Mouse (Mus musculus): Measurements from ENCODE around the gene Phtf1. TPM values are rescaled to one million over a fixed set of nuclear protein-coding genes. Genes with fewer than 3 reads are reported as not detected.

Phtf1 gene
- polyA plus RNA-seq, 1 experiment from 2014 or later: 35.3 TPM

DNA sequence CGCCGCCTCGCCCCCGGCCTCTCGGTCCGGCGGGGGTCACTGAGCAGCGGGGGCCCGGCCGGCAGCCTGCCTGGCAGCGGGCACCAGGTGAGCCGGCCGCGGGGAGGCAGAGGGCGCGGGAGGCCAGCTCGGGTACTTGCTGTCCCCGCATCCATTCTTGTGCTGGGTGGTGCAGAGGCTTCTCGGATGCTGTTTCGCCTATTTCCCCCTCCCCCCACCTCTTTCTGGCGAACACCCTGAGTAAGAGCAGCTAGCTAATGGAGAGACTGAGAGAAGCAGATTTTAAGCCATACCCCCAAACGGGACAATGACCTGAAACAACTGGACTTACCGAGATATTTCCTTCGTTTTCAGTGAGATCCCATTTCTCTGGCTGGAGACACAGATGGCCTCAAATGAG, 791 bp downstream of the Phtf1 start:
- H3K9me3 ChIP-seq (replicated peaks; ENCODE audit: control insufficient read depth, low read length): no peaks in the 10 kb centered on the region
- peaks cover 7% of the 10 kb centered on the region for H3K4me1 ChIP-seq (ENCODE audit: control insufficient read depth, insufficient read depth, low read length)
- ATAC-seq (peak; percentile 80), DNase-seq (ENCODE audit: low spot score) (peak; percentile 75)
- H3K4me3 ChIP-seq (ENCODE audit: low read depth, low read length): peak overlapping the region; percentile 91
- H3K27ac ChIP-seq (ENCODE audit: low read depth, low read length): peak overlapping the region; percentile 97
- H3K36me3 ChIP-seq (ENCODE audit: control insufficient read depth, insufficient read depth, low read length): peaks cover 20% of the 10 kb centered on the region
- WGBS: 0% methylated on average over 21 of the region's 24 CpGs
- peak overlapping the region; percentile 82 for H3K4me2 ChIP-seq (ENCODE audit: low read length)
- H3K9ac ChIP-seq (ENCODE audit: low read length): peak overlapping the region; percentile 96
- no peaks in the 10 kb centered on the region for H3K27me3 ChIP-seq (replicated peaks; ENCODE audit: control insufficient read depth, insufficient read depth, low read length)

DNA sequence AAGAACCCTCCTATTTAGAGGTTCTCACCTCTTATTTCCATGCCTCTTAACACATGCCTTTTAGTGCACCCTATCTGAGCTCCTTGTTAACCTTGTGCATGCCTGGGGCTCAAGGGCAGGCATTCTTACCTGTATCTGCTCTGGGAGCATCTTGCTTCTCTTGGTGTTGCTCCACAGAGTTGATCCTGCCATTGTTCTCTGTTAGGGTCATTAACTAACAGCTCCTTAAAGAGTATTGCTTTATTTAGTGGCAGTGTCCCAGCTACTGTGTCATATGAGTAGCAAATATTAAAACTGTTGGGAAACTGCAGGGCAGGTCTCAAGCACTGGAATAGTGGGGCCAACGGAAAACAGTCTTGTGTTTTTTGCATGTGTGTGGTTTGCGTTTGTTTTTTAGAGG, 3.2 kb downstream of the Phtf1 start:
- H3K4me1 ChIP-seq (ENCODE audit: control insufficient read depth, insufficient read depth, low read length): peaks cover 7% of the 10 kb centered on the region
- H3K27me3 ChIP-seq (replicated peaks; ENCODE audit: control insufficient read depth, insufficient read depth, low read length): no peaks in the 10 kb centered on the region
- ATAC-seq: no peak
- no peak overlapping the region for H3K9ac ChIP-seq (ENCODE audit: low read length)
- H3K36me3 ChIP-seq (ENCODE audit: control insufficient read depth, insufficient read depth, low read length): peaks cover 23% of the 10 kb centered on the region
- 91% methylated on average over 2 of the region's 2 CpGs for WGBS
- no peaks in the 10 kb centered on the region for H3K9me3 ChIP-seq (replicated peaks; ENCODE audit: control insufficient read depth, low read length)
- no peak for DNase-seq (ENCODE audit: low spot score)
- no peak overlapping the region for H3K27ac ChIP-seq (ENCODE audit: low read depth, low read length)
- H3K4me2 ChIP-seq (ENCODE audit: low read length): no peak overlapping the region
- H3K4me3 ChIP-seq (ENCODE audit: low read depth, low read length): no peak overlapping the region

DNA sequence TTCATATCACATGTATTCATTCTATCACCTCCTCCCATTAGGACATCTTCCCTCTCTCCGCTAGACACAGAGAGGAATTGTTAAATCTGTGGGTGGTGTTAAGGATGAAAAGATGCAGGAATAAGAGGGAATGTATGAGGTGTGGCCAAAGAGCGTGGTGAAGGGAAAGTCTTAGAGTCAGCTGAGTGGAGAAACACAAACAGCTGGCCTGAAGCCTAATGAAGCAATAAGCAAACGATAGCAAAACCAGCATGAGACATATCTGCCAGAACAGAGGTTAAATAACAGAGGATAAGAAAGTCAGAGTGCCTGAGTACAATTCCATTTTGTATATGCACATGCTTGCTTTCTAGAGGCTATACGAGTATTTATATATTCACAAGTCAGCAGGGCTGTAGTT, 16.6 kb downstream of the Phtf1 start:
- no peaks in the 10 kb centered on the region for H3K27me3 ChIP-seq (replicated peaks; ENCODE audit: control insufficient read depth, insufficient read depth, low read length)
- no peaks in the 10 kb centered on the region for H3K9me3 ChIP-seq (replicated peaks; ENCODE audit: control insufficient read depth, low read length)
- no peak overlapping the region for H3K9ac ChIP-seq (ENCODE audit: low read length)
- WGBS: 52% methylated on average over 4 of the region's 4 CpGs
- H3K4me1 ChIP-seq (ENCODE audit: control insufficient read depth, insufficient read depth, low read length): no peaks in the 10 kb centered on the region
- no peak for ATAC-seq
- H3K4me2 ChIP-seq (ENCODE audit: low read length): no peak overlapping the region
- no peak overlapping the region for H3K27ac ChIP-seq (ENCODE audit: low read depth, low read length)
- no peak overlapping the region for H3K4me3 ChIP-seq (ENCODE audit: low read depth, low read length)
- peaks cover 66% of the 10 kb centered on the region for H3K36me3 ChIP-seq (ENCODE audit: control insufficient read depth, insufficient read depth, low read length)
- DNase-seq (ENCODE audit: low spot score): no peak

DNA sequence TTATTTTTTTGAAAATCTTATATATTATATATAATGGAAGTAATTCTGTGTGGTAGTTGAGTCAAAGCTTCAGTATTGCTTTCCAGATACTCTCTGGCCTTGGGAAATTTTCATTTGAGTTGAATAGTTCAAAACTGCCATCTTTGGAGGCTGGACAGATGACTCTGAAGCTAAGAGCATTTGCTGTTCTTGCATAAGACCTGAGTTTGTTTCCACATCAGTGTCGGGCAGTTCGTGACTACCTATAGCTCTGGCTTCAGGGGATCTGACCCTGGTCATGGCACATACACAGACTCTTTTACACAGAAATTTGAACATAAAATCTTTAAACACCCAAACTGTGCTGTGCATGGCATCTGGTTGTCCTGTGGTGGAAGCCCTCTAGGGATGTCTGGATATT, 17.3 kb downstream of the Phtf1 start:
- H3K27me3 ChIP-seq (replicated peaks; ENCODE audit: control insufficient read depth, insufficient read depth, low read length): no peaks in the 10 kb centered on the region
- ATAC-seq: no peak
- no peak overlapping the region for H3K4me2 ChIP-seq (ENCODE audit: low read length)
- H3K4me3 ChIP-seq (ENCODE audit: low read depth, low read length): no peak overlapping the region
- H3K9ac ChIP-seq (ENCODE audit: low read length): no peak overlapping the region
- 95% methylated on average over 2 of the region's 2 CpGs for WGBS
- H3K4me1 ChIP-seq (ENCODE audit: control insufficient read depth, insufficient read depth, low read length): no peaks in the 10 kb centered on the region
- DNase-seq (ENCODE audit: low spot score): no peak
- H3K27ac ChIP-seq (ENCODE audit: low read depth, low read length): no peak overlapping the region
- H3K9me3 ChIP-seq (replicated peaks; ENCODE audit: control insufficient read depth, low read length): no peaks in the 10 kb centered on the region
- peaks cover 67% of the 10 kb centered on the region for H3K36me3 ChIP-seq (ENCODE audit: control insufficient read depth, insufficient read depth, low read length)

DNA sequence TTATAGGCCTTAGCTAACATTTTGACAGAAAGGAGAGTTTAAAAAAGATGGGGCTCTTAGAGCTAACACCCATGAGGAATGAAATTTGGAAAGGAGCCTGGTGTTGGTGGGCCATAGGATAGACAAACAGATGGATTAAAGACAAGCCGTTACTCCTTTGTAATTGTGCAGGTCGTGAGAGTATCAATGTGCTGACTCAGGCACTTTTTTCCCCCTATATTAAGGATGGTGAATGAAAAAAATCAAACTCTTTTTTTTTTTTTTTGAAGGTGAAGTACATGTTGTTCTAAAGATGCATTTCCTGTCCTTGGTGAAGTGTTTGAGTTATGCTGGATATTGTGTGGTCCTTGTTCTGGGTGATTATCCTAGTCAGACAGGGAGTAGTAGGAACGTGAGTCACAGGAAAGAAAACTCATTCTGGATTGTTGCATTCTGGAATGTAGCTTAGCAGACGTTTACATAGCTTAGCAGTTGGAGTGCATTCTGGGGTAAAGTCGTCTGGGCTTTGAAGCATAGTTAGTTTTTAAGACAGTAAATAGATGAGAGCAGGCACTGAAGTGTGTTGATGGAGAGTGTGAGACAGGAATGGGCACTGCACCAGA, 20.0 kb downstream of the Phtf1 start:
- 62% methylated on average over 5 of the region's 5 CpGs for WGBS
- DNase-seq (ENCODE audit: low spot score) (no peak), ATAC-seq (no peak)
- Histone ChIP-seq H3K4me3 (ENCODE audit: low read depth, low read length) (no peak overlapping the region), H3K4me1 (ENCODE audit: control insufficient read depth, insufficient read depth, low read length) (no peaks in the 10 kb centered on the region), H3K4me2 (ENCODE audit: low read length) (no peak overlapping the region), H3K36me3 (ENCODE audit: control insufficient read depth, insufficient read depth, low read length) (peaks cover 79% of the 10 kb centered on the region), H3K27ac (ENCODE audit: low read depth, low read length) (no peak overlapping the region), H3K9ac (ENCODE audit: low read length) (no peak overlapping the region), H3K9me3 (replicated peaks; ENCODE audit: control insufficient read depth, low read length) (no peaks in the 10 kb centered on the region), H3K27me3 (replicated peaks; ENCODE audit: control insufficient read depth, insufficient read depth, low read length) (no peaks in the 10 kb centered on the region)

DNA sequence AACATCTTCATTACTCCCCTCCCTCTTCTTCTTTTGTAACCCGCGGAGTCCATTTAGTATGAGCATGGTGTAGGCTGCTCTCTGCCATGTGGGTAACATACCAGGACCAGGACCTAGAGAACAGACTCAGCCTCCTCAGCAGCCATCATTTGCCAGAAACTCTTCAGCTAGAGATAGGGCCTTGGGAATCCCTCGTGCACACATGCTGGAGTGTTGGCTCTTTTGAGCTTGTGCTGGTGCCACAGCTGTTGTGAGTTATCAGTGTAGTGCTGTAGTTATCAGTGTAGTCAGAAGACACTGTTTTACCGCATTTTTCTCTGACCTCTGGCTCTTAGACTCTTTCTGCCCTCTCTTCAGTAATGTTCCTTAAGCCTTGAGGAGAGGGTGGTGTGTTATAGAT, 21.4 kb downstream of the Phtf1 start:
- ATAC-seq (no peak), DNase-seq (ENCODE audit: low spot score) (no peak)
- Histone ChIP-seq H3K9ac (ENCODE audit: low read length) (no peak overlapping the region), H3K27ac (ENCODE audit: low read depth, low read length) (no peak overlapping the region), H3K4me1 (ENCODE audit: control insufficient read depth, insufficient read depth, low read length) (no peaks in the 10 kb centered on the region), H3K4me3 (ENCODE audit: low read depth, low read length) (no peak overlapping the region), H3K9me3 (replicated peaks; ENCODE audit: control insufficient read depth, low read length) (no peaks in the 10 kb centered on the region), H3K27me3 (replicated peaks; ENCODE audit: control insufficient read depth, insufficient read depth, low read length) (no peaks in the 10 kb centered on the region), H3K36me3 (ENCODE audit: control insufficient read depth, insufficient read depth, low read length) (peaks cover 75% of the 10 kb centered on the region), H3K4me2 (ENCODE audit: low read length) (no peak overlapping the region)
- WGBS: 92% methylated on average over 4 of the region's 4 CpGs

DNA sequence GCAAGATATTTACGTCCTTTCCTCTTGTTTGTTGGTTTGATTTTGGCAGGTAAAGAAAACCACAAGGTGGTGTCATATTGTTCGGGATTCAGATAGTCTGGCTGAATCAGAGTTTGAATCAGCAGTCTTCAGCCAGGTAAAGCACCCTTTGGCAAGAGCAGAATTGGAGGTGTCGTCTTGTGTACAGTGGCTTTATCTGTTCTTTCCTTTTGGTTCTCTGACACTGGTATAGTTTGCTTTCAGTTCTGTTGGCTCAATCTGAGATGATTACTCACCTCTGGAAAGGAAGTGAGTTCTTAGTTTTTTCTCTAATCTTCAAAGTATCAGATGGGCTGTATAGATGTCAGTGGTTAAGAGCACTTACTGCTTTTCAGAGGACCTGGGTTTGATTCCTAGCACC, 23.4 kb downstream of the Phtf1 start:
- 96% methylated on average over 3 of the region's 3 CpGs for WGBS

DNA sequence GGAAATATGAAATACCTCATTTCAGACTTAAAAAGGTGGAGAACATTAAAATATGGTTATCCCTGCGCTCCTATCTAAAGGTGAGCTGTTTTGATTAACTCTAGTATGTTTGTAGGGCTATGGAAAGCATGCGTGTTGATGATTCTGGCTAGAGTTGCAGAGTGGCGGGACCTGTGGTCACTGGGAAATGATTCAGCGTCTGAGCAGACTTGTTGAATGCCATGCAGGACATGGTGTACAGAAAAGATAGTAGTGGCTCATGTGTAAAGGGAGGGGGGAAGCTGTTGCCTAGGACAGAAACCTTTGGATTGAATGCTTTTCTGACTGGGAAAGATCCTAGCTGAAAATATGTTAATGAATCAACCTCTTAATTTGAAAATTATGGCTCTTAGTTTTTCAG, 30.8 kb downstream of the Phtf1 start:
- 94% methylated on average over 4 of the region's 4 CpGs for WGBS
- H3K27me3 ChIP-seq (replicated peaks; ENCODE audit: control insufficient read depth, insufficient read depth, low read length): no peaks in the 10 kb centered on the region
- no peak overlapping the region for H3K4me2 ChIP-seq (ENCODE audit: low read length)
- no peak overlapping the region for H3K27ac ChIP-seq (ENCODE audit: low read depth, low read length)
- no peak overlapping the region for H3K9ac ChIP-seq (ENCODE audit: low read length)
- H3K36me3 ChIP-seq (ENCODE audit: control insufficient read depth, insufficient read depth, low read length): peaks cover 69% of the 10 kb centered on the region
- no peak for ATAC-seq
- DNase-seq (ENCODE audit: low spot score): no peak
- H3K4me3 ChIP-seq (ENCODE audit: low read depth, low read length): no peak overlapping the region
- H3K9me3 ChIP-seq (replicated peaks; ENCODE audit: control insufficient read depth, low read length): no peaks in the 10 kb centered on the region
- no peaks in the 10 kb centered on the region for H3K4me1 ChIP-seq (ENCODE audit: control insufficient read depth, insufficient read depth, low read length)

More for the DNA sequence above, 23.4 kb downstream of the Phtf1 start:
- ATAC-seq (no peak), DNase-seq (ENCODE audit: low spot score) (no peak)
- no peaks in the 10 kb centered on the region for H3K9me3 ChIP-seq (replicated peaks; ENCODE audit: control insufficient read depth, low read length)
- H3K4me3 ChIP-seq (ENCODE audit: low read depth, low read length): no peak overlapping the region
- no peak overlapping the region for H3K4me2 ChIP-seq (ENCODE audit: low read length)
- H3K9ac ChIP-seq (ENCODE audit: low read length): no peak overlapping the region
- H3K27me3 ChIP-seq (replicated peaks; ENCODE audit: control insufficient read depth, insufficient read depth, low read length): no peaks in the 10 kb centered on the region
- no peak overlapping the region for H3K27ac ChIP-seq (ENCODE audit: low read depth, low read length)
- H3K4me1 ChIP-seq (ENCODE audit: control insufficient read depth, insufficient read depth, low read length): no peaks in the 10 kb centered on the region
- peaks cover 78% of the 10 kb centered on the region for H3K36me3 ChIP-seq (ENCODE audit: control insufficient read depth, insufficient read depth, low read length)

DNA sequence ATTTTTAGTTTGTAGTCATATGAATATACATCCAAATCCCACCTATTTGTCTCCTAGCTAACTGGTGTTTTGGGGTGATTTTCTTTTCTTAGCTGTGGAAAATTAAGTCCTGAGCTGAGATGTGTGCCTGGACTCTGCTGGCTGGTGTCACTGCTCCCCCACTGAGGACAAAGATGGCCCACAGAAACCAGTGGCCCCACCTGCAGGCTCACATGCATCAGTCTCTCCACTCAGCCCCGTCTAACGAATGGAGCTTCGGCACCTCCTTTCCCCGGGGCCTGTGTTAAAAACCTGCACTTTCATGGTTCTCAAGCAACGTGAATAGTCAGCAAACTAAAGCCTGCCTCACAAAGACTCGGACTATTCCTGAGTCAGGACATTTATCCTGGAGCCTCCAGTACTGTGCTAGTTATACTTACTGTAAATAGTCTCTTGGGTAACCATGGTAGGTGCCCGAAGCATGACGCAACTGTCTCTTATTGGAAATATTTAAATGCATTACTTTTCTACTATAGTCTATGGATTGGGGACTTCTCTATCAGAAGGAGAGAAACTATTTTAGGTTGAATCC, 39.1 kb downstream of the Phtf1 start:
- Histone ChIP-seq H3K36me3 (ENCODE audit: control insufficient read depth, insufficient read depth, low read length) (peaks cover 54% of the 10 kb centered on the region), H3K27ac (ENCODE audit: low read depth, low read length) (no peak overlapping the region)
- DNase-seq (ENCODE audit: low spot score): peak; percentile 12

More for the DNA sequence above, 39.1 kb downstream of the Phtf1 start:
- ATAC-seq: peak; percentile 44; the same call in 1 of the 2 replicates
- H3K9ac ChIP-seq (ENCODE audit: low read length): no peak overlapping the region
- 46% methylated on average over 8 of the region's 8 CpGs for WGBS
- no peaks in the 10 kb centered on the region for H3K4me1 ChIP-seq (ENCODE audit: control insufficient read depth, insufficient read depth, low read length)
- H3K4me2 ChIP-seq (ENCODE audit: low read length): no peak overlapping the region
- H3K27me3 ChIP-seq (replicated peaks; ENCODE audit: control insufficient read depth, insufficient read depth, low read length): no peaks in the 10 kb centered on the region
- H3K4me3 ChIP-seq (ENCODE audit: low read depth, low read length): no peak overlapping the region
- no peaks in the 10 kb centered on the region for H3K9me3 ChIP-seq (replicated peaks; ENCODE audit: control insufficient read depth, low read length)

Measured in forebrain, embryonic 14.5 days (tissue).